Mouse (Mus musculus): ENCODE results near the gene Map3k10. TPM values are rescaled to one million over a fixed set of nuclear protein-coding genes. Genes with fewer than 3 reads are reported as not detected.
"Not testable (repeated sequence)": the region's sequence is repeated elsewhere in the genome, so short reads cannot be mapped to it uniquely, and the experiment has no call there.

Map3k10 gene
- polyA plus RNA-seq, 1 experiment: not detected

DNA sequence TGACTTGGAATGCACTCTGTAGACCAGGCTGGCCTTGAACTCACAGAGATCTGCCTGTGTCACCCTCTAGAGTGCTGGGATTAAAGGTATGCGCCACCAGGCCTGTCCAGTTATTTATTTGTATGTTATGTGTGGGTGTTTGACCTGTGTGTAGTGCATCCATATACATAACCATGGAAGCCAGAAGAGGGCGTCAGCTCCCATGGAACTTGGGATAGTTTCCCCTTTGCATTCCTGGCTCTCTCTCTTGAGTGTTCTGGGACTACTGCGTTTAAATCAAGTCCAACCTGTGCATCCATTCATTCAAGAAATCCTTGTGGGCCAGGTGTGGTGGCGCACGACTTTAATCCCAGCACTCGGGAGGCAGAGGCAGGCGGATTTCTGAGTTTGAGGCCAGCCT, 27.9 kb downstream of the Map3k10 start:
- 89% methylated on average over 7 of the region's 7 CpGs for WGBS
- Histone ChIP-seq H3K27ac (ENCODE audit: insufficient read depth, low read depth, low read length) (no peak overlapping the region), H3K4me1 (ENCODE audit: control insufficient read depth, insufficient read depth, low read length) (no peaks in the 10 kb centered on the region), H3K4me3 (ENCODE audit: insufficient read depth, low read depth, low read length) (no peak overlapping the region)
- no peak for TF ChIP-seq CTCF (IDR thresholded peaks at IDR 0.05; ENCODE audit: insufficient read depth, low read depth, low read length)
- no peak for TF ChIP-seq POLR2A (IDR thresholded peaks at IDR 0.05; ENCODE audit: insufficient read depth, low read depth, low read length)

DNA sequence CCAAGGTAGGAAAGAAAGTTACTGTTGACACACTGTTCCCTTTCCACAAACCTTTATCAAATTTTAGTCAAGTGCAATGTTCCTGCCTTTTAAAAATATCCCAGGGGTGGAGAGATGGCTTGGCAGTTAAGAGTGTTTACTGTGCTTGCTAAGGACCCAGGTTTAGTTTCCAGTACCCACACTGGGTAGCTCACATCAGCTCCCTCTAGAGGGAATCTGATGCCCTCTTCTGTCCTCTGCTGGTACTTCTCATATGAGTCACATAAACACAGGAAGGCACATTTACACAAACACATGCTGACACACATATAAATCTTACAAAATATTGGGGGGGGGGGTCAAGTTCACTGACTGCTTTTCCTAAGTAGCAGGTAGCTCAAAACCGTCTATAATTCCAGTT, 29.9 kb downstream of the Map3k10 start:
- 76% methylated on average over 1 of the region's 1 CpGs for WGBS

DNA sequence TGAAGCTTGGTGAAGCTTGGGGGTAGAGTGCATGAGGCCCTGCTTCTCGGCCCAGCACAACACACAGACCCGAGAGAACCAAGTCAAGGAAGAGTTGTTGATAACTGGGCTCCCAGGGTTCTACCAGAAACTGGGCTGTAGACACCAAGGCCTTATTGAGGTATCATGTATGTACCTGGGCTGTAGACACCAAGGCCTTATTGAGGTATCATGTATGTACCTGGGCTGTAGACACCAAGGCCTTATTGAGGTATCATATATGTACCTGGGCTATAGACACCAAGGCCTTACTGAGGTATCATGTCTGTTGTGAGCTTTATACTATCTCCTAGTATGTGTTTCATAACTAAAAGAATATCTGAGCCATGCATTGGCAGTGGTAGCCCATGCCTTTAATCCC, 39.3 kb downstream of the Map3k10 start:
- not testable (repeated sequence) for H3K4me3 ChIP-seq (ENCODE audit: insufficient read depth, low read depth, low read length); H3K27ac ChIP-seq (ENCODE audit: insufficient read depth, low read depth, low read length)
- 93% methylated on average over 2 of the region's 2 CpGs for WGBS

More for the DNA sequence above, 29.9 kb downstream of the Map3k10 start:
- H3K4me1 ChIP-seq (ENCODE audit: control insufficient read depth, insufficient read depth, low read length): no peaks in the 10 kb centered on the region
- TF ChIP-seq POLR2A (IDR thresholded peaks at IDR 0.05; ENCODE audit: insufficient read depth, low read depth, low read length): no peak
- no peak for TF ChIP-seq CTCF (IDR thresholded peaks at IDR 0.05; ENCODE audit: insufficient read depth, low read depth, low read length)
- H3K4me3 ChIP-seq (ENCODE audit: insufficient read depth, low read depth, low read length): no peak overlapping the region
- H3K27ac ChIP-seq (ENCODE audit: insufficient read depth, low read depth, low read length): no peak overlapping the region

DNA sequence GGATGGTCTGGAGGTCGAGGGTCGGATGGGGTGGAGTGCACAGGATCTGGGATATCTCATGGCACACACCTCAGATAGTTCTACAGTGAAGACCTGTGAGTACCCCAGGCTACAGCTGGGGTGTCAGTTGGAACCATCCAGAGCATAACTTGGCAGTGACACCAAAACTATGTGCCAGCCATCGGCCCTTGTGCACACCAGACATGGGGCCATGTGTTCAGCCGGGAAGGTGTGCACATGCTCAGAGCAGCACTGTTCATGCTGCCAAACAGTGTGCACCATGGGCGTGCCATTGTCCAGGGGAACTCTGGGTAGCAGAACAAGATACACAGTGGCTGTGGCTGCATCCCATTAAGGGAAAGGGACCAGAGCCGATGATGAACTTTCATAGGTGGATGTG, 39.7 kb downstream of the Map3k10 start:
- Histone ChIP-seq H3K4me3 (ENCODE audit: insufficient read depth, low read depth, low read length) (no peak overlapping the region), H3K4me1 (ENCODE audit: control insufficient read depth, insufficient read depth, low read length) (no peaks in the 10 kb centered on the region), H3K27ac (ENCODE audit: insufficient read depth, low read depth, low read length) (no peak overlapping the region)
- TF ChIP-seq CTCF (IDR thresholded peaks at IDR 0.05; ENCODE audit: insufficient read depth, low read depth, low read length): no peak
- TF ChIP-seq POLR2A (IDR thresholded peaks at IDR 0.05; ENCODE audit: insufficient read depth, low read depth, low read length): no peak
- WGBS: 97% methylated on average over 6 of the region's 6 CpGs

More for the DNA sequence above, 39.3 kb downstream of the Map3k10 start:
- H3K4me1 ChIP-seq (ENCODE audit: control insufficient read depth, insufficient read depth, low read length): not testable (repeated sequence)

DNA sequence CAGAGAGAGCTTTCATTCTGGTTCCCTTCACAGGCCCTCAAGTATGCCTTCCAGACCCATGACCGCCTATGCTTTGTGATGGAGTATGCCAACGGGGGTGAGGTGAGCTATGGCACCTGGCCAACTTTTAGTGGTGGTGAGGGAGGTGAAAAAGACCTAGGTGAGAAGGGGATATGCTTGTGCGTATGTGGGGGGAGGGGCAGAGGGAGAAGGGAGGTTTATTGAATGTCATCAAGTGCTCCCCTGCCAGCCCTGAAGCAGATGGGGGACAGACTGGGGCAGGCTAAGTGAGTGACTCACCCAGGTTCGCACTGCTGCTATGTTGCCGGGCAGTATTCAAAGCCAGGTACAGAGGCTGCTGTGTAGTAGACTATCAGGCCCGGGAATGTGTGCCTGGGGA, 41.2 kb downstream of the Map3k10 start:
- Histone ChIP-seq H3K27ac (ENCODE audit: insufficient read depth, low read depth, low read length) (no peak overlapping the region), H3K4me3 (ENCODE audit: insufficient read depth, low read depth, low read length) (no peak overlapping the region), H3K4me1 (ENCODE audit: control insufficient read depth, insufficient read depth, low read length) (no peaks in the 10 kb centered on the region)
- no peak for TF ChIP-seq POLR2A (IDR thresholded peaks at IDR 0.05; ENCODE audit: insufficient read depth, low read depth, low read length)
- WGBS: 89% methylated on average over 6 of the region's 6 CpGs

DNA sequence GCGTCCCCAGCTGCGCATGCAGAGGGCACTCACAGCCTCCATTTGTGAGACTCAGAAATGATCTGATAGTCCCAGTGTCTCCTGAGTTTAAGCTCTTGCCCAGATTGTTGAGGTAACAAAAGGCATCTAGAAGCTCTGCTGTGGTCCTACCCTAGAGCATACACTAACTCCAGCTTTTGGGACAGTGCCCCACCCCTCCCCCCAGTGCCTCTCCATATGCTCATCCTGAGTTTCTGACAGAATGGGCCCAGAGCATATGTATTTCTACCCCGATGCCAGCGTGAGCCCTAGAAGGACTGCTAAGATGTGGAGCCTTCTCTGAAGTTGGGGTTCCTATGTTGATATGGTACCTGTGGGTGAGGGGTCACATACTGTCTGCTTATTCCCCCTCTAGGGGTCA, 43.0 kb downstream of the Map3k10 start:
- H3K27ac ChIP-seq (ENCODE audit: insufficient read depth, low read depth, low read length): no peak overlapping the region
- no peaks in the 10 kb centered on the region for H3K4me1 ChIP-seq (ENCODE audit: control insufficient read depth, insufficient read depth, low read length)
- WGBS: 98% methylated on average over 4 of the region's 4 CpGs
- no peak for TF ChIP-seq POLR2A (IDR thresholded peaks at IDR 0.05; ENCODE audit: insufficient read depth, low read depth, low read length)
- no peak for TF ChIP-seq CTCF (IDR thresholded peaks at IDR 0.05; ENCODE audit: insufficient read depth, low read depth, low read length)
- H3K4me3 ChIP-seq (ENCODE audit: insufficient read depth, low read depth, low read length): no peak overlapping the region

DNA sequence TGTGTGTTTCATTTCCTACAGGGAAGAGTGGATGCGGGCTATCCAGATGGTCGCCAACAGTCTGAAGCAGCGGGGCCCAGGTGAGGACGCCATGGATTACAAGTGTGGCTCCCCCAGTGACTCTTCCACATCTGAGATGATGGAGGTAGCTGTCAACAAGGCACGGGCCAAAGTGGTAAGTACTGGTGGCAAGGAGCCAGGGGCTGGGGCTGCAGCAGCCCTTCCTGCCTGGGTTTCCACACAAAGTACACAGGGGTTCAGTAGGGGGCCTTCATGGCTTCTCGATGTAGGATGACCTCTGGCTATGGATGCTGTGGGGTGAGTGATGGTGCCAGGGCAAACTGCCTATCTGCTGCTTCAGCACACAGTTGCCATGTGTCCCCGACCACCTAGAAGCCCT, 45.6 kb downstream of the Map3k10 start:
- WGBS: 90% methylated on average over 7 of the region's 7 CpGs

DNA sequence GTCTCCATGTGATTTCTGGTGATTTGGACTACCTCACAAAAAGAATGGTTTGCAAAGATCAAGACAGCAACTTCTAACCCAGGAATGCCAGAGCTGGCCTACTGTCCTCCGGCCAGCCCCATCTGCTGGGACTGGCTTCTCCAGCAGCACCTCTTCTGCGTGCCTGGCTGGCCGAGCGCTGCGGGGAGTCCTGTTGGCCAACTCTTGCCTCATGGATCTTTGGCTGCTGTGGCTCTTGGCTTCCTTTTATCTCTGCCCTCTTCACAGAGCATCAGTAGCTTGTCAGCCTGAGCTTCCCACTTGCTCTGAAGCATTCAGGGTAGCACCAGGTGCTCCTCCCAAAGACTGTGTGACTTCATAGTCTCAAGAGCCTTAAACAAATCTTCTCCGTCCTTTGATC, 46.2 kb downstream of the Map3k10 start:
- TF ChIP-seq CTCF (IDR thresholded peaks at IDR 0.05; ENCODE audit: insufficient read depth, low read depth, low read length) (no peak), POLR2A (IDR thresholded peaks at IDR 0.05; ENCODE audit: insufficient read depth, low read depth, low read length) (no peak)
- no peaks in the 10 kb centered on the region for H3K4me1 ChIP-seq (ENCODE audit: control insufficient read depth, insufficient read depth, low read length)
- no peak overlapping the region for H3K27ac ChIP-seq (ENCODE audit: insufficient read depth, low read depth, low read length)
- H3K4me3 ChIP-seq (ENCODE audit: insufficient read depth, low read depth, low read length): no peak overlapping the region
- 91% methylated on average over 6 of the region's 6 CpGs for WGBS

More for the DNA sequence above, 45.6 kb downstream of the Map3k10 start:
- H3K4me3 ChIP-seq (ENCODE audit: insufficient read depth, low read depth, low read length); H3K27ac ChIP-seq (ENCODE audit: insufficient read depth, low read depth, low read length); H3K4me1 ChIP-seq (ENCODE audit: control insufficient read depth, insufficient read depth, low read length): not testable (repeated sequence)

DNA sequence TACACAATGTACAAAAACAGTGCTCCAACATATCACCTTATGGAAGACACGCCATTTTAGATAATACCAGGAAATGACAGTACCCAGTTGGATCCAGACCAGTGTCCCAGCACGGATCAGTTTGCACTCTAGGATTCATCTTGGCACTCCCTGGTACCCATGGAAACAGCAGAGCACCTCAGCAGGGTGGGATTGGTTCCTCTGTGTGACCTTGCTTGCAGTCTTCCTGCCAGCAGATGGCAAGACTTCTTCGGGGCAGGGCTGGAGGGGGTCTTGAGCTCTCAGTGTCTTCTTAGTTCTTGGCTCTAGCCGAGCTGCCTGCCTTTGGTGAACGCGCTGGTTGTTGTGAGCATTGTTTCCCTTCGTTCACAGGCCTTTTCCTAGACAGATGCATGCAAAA, 46.7 kb downstream of the Map3k10 start:
- H3K27ac ChIP-seq (ENCODE audit: insufficient read depth, low read depth, low read length): no peak overlapping the region
- H3K4me3 ChIP-seq (ENCODE audit: insufficient read depth, low read depth, low read length): no peak overlapping the region
- WGBS: 76% methylated on average over 7 of the region's 7 CpGs
- no peak for TF ChIP-seq POLR2A (IDR thresholded peaks at IDR 0.05; ENCODE audit: insufficient read depth, low read depth, low read length)
- no peak for TF ChIP-seq CTCF (IDR thresholded peaks at IDR 0.05; ENCODE audit: insufficient read depth, low read depth, low read length)
- no peaks in the 10 kb centered on the region for H3K4me1 ChIP-seq (ENCODE audit: control insufficient read depth, insufficient read depth, low read length)

DNA sequence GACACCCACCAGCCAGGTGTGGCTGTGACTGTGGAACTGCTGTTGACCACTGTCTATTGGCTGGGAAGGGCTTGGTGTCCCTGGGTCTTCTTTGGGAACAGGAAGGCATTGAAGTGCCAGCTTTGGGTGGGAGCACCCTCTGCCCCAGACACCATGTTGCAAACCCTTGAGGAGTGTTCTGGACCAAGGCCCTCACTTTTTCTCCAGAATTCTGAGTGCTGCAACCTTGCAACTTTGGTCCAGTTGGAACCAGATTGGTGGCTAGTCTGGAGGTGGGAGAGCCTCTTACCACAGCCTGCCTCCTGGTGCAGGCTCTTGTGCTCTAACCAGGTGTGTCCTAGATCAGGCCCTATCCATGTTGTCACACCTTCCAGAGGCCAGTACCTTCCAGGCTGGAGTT, 49.4 kb downstream of the Map3k10 start:
- no peak for TF ChIP-seq POLR2A (IDR thresholded peaks at IDR 0.05; ENCODE audit: insufficient read depth, low read depth, low read length)
- TF ChIP-seq CTCF (IDR thresholded peaks at IDR 0.05; ENCODE audit: insufficient read depth, low read depth, low read length): no peak
- Histone ChIP-seq H3K27ac (ENCODE audit: insufficient read depth, low read depth, low read length) (no peak overlapping the region), H3K4me3 (ENCODE audit: insufficient read depth, low read depth, low read length) (no peak overlapping the region), H3K4me1 (ENCODE audit: control insufficient read depth, insufficient read depth, low read length) (no peaks in the 10 kb centered on the region)
